Mouse (Mus musculus) G1E (cell line): ENCODE results near the gene Prrx2.

Source experiments
- CTCF ChIP-seq: IDR thresholded peaks from 2 replicates; pipeline ENCODE4 v1.5.1; 2012; ENCODE audit warnings: low read depth, low read length, inconsistent platforms, mixed read lengths
- GATA1 ChIP-seq: IDR thresholded peaks from 2 replicates; pipeline ENCODE4 v1.6.1; 2012; ENCODE audit warnings: borderline replicate concordance, low read length, inconsistent platforms, mixed read lengths
- GATA2 ChIP-seq: IDR thresholded peaks from 2 replicates; pipeline ENCODE4 v1.6.1; 2012; ENCODE audit warnings: low read depth, low read length, inconsistent platforms, borderline replicate concordance
- POLR2AphosphoS5 ChIP-seq: IDR thresholded peaks from 2 replicates; pipeline ENCODE4 v1.6.1; 2012; ENCODE audit warnings: low read depth, low read length, inconsistent platforms; ENCODE audit not compliant: insufficient replicate concordance
- TAL1 ChIP-seq: conservative IDR thresholded peaks from 2 replicates; pipeline ENCODE4 v1.6.1; 2012; ENCODE audit warnings: low read depth, low read length, inconsistent platforms, mixed read lengths

DNA sequence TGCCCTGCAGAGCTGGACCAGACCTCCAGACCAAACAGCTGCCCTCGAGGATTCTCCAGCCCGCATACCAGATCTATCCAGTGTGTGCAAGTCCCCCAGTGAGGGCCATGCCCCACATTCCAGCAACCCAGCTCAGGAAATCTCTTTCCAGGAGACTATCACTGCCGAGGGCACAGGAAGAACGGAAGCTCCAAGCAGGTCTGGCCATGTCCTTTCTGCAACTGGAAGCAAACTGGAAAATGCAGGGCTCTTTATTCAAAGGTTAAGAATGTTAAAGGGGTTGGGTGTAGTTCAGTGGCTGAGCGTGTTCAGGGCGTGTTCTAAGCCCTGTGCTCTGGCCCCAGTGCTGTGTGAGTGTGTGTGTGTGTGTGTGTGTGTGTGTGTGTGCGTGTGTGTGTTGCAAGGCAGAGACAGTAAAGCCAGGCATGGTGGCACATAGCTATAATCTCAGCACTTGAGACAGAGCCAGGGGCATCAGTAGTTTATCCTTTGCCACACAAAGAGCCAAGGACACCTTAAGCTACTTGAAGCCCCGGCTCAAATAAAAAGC is 84.1 kb downstream of the Prrx2 start:
- TF ChIP-seq CTCF: no peak
- no peak for TF ChIP-seq POLR2AphosphoS5
- TF ChIP-seq GATA1: no peak
- TF ChIP-seq TAL1: no peak
- TF ChIP-seq GATA2: no peak
